Mouse (Mus musculus) granulocyte monocyte progenitor cell, adult 5-6 weeks (primary cell): Measurements from ENCODE around the gene Fjx1. TPM values are rescaled to one million over a fixed set of nuclear protein-coding genes. Genes with fewer than 3 reads are reported as not detected.
A peak's percentile ranks its signal among the peaks of the same experiment; 100 is the strongest.

ENCODE experiments used
- ATAC-seq: replicated peaks from 2 replicates; pipeline ENCODE4 v1.8.0; 2016; ENCODE audit warnings: mild to moderate bottlenecking, moderate TSS enrichment, inconsistent platforms; ENCODE audit not compliant: poor library complexity, severe bottlenecking
- total RNA-seq, 2 experiments: library from RNA; stranded (forward) in 1 of 2; stranded (reverse) in 1 of 2; fragments of 200-712, 200-1000 nt in 1 of 2; fragments of >200 nt in 1 of 2; fragmentation: Nextera tagmentation in 1 of 2; gene quantifications; 2 replicates each; pipeline ENCODE4 v1.2.3; 2014 to 2017

The Fjx1 gene
- total RNA-seq (2014; fragmentation: Nextera tagmentation), result not detected in 2 replicates
- 0.41 TPM in 1 of 2 replicates, not detected in the other for total RNA-seq (2017)

DNA sequence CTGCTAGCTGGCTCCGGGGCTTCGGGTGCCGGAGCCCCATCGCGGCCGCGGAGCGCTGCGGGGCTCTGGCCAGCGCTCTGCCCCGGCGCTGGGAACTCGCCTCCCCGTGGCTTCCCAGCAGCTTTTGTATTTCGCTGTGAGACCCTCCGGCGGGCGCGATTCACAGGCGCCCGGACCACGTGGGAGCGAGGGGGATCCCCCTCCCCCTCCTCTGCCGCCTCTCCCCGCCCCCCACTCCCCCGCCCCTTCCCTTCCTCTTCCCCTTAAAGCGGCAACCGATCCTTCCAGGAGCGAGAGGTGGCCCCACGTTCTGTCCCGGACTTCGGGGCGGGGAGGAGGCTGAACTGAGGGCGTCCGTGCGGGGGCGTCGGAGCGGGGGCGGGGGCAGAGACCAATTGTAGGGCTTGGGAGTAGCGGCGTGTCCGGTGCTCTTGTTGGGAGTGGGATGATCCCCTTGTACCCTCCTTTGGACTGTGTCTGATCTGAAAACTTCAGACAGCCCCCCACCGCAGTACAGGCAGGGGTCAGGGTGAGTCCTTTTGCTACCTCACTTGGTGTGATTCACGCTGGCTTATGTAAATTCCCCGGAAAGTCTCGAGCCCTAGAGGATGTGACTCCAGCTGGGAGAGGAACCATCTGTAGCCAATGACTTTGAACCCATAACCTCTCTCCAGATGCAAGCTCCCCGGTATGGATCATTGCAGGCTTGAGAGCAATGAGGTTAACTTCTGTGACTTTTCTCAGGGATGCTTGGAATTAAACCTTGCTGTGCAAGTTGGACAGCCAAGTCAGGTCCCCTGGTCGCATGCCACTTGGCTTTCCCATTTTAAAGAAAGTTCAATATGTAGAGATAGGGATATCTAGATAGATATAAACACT, at the start of gene Fjx1:
Gene Fjx1 (minus strand): TSS at position 829 of the 879 bp plus-strand sequence.
- 0 out of 2 replicates have a peak, but pooled peaks have one; percentile 8 for ATAC-seq

DNA sequence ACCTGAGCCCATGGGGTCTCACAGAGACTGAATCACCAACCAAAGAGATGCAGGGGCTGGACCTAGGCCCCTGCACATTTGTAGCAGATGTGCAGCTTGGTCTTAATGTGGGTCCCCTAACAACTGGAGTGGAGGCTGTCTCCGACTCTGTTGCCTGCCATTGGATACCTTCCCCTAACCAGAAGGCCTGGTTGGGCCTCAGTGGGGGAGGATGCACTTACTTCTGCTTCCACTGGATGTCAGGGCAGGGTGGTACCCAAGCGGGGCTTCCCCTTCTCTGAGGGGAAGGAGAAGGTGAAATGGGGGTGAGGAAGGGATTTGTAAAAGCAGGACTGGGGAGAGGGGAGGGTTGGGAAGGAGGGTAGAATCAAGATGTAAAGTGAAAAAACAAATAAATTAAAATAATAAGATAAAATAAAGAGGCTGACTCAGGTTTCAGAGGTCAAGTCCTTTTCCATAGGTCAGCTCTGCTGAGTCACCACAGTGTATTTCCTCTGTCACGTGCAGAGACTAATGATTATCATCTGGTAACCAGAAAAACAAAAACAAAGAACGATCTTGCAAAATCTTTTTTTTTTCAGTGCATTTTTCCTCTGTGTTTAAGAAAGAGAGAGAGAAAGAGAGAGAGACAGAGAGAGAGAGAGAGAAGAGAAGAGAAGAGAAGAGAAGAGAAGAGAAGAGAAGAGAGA, 47.8 kb upstream of the Fjx1 start:
- ATAC-seq, result no peak

DNA sequence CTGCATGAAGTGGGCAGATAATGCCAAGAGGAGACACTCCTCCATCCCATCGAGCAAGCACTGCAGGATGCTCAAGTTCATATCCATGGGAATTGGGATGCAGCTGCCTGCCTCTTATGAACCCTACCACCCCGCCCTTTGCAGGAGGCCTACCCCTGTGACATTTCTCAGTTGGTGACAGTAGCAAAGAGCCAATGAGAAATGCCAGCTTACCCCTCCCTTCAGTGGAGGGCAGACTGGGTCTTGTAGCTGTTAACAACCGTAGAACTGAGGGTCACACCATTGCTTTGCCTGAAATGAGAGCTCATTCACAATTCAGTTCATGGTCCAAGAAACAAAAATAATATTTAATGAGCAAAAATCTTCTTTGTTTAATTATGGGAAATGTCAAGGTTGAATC, 28.4 kb upstream of the Fjx1 start:
- ATAC-seq, result no peak

DNA sequence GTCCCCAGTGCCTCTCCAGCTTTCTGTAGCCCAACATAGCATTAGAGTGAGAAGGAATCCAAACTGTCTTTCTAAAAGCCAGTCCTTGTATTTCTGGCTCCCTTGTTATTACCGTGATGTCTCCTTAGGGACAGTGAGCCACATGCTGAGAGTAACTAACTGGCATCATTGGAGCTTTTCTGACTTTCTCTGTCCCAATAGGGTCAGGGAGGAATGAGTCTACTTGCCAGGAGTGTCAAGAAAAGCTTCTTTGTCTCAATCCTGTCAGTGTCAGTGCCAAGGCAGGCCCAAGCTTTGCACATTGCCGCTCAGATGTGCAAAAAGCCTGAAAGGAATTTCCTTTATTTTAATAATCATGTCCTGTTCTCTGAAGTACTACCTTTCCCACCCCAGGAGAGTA, 23.8 kb upstream of the Fjx1 start:
- no peak for ATAC-seq

DNA sequence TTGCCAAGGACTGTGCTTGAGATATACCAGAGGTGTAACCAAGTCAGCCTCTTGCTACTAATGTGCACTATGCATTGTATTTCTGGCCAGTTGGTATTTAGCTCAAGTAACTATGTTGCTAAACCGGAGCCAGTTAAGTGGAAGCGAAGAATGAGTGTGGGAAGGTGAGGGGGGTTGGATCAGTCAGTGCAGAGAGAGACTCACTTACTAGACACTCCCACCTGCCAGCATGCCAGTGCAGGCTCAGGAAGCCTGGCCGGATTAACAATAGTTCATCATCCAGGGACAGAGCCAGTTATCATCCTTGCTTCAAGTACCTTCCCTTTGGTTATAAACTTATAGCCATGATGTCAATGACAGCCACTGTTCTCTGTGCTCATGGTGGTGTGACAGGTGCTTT, 16.3 kb upstream of the Fjx1 start:
- no peak for ATAC-seq

DNA sequence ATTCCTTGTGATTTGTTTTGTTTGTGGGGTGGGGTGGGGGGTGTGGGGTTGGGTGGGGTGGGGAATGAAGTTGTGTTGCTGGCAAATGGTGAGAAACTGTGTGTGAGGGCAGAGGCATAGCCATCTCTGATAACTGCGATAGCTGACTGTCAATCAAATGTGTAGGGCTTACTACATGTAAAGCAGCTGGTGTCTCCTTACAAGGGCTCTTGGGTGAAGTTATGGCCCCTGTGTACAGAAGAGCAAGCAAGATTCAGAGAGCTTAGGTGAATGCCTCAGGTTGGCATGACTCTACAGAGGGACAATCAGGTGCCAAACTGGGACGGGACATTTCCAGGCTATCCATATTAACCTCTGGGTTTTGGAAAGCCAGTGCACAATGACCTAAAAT, 12.0 kb upstream of the Fjx1 start:
- no peak for ATAC-seq

DNA sequence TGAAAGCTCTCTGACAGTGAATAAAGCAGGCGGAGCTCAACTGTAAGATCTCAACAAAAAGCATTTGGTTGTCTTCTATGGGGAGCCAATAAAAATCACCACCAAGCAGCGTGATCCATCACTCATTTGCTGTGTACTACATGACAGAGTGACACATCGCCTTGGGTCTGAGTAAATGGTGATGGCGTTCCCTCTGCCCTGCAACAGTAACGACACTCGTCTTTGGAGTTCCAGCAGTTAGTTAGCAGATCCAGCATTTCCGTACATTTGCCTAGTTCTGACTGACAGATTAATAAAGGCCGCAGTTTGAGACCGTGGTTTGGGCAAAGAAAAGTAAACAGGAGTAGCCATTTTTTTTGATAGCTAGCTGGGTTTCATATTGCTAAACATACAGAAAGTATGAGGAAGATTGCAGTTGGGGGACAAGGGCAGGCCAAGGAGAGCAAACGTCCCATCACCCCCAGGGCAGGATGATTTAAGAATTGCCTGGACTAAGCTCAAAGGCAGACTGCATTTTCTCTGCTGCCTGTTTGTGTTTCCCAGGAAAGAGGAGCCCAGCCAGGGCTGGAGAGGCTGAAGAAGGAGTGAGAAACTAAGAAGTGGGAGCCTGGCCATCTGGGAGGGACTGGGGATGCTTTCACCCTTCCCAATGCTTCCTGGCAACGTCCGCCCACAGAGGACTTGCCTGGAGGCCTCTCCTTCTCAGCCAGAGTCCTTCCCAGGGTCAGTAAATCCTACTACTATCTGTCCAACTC, 11.5 kb upstream of the Fjx1 start:
- ATAC-seq, result no peak

DNA sequence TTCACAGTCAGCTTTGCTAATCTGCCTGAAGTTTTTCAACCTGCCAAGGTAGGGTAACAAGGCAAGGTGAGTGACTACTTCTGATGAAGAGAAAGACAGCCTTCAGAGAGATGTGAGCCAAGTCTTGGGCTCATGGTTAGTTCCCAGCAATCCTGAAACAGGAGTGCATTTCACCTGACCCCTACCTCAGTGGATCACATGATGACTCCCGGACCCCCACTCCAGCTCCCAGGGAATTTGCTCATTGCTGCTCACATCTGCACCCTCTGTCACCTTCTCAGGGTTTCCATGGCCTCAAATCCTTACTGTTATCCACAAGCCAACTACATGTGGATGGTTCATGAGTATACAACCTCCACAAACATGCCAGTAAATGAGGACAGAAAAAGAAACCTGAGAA, 9.2 kb upstream of the Fjx1 start:
- no peak for ATAC-seq

DNA sequence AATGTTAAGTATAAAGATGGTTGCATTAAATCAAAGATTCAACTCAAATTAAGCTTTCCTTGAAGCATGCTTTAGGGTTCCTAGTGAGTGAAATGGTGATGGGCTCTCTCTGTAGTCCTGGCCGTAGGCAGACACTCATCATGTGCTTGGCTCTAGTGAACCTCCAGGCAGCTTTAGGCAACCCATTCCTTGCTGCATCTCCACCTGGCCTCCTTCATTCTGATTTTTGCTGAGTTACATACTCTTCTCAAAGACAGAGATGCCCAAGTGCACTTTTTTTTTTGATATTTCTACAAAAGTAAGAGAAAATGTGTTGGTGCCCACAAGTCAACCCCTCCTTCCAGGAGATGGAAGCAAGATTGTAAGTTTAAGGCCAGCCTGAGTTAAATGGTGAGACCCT, 2.8 kb upstream of the Fjx1 start:
- no peak for ATAC-seq

DNA sequence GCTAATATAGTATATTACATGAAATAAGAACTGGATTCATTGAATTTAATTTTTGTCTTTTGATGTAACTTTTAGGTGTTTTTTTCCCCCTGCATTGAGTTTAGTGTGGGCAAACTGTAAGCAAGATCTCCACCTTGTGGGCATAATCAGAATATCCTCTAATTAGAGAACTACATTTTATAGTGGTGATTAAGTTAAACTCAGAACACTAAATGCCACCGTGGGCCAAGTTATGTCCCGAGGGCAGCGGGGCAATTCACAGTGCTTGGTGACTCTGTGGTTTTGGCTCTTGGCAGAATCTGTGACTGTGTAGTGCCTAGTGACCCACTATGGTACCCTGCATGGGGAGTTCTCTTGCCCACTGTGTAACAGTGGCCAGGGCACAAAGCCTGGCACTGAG, 1.1 kb upstream of the Fjx1 start:
- ATAC-seq, result no peak

DNA sequence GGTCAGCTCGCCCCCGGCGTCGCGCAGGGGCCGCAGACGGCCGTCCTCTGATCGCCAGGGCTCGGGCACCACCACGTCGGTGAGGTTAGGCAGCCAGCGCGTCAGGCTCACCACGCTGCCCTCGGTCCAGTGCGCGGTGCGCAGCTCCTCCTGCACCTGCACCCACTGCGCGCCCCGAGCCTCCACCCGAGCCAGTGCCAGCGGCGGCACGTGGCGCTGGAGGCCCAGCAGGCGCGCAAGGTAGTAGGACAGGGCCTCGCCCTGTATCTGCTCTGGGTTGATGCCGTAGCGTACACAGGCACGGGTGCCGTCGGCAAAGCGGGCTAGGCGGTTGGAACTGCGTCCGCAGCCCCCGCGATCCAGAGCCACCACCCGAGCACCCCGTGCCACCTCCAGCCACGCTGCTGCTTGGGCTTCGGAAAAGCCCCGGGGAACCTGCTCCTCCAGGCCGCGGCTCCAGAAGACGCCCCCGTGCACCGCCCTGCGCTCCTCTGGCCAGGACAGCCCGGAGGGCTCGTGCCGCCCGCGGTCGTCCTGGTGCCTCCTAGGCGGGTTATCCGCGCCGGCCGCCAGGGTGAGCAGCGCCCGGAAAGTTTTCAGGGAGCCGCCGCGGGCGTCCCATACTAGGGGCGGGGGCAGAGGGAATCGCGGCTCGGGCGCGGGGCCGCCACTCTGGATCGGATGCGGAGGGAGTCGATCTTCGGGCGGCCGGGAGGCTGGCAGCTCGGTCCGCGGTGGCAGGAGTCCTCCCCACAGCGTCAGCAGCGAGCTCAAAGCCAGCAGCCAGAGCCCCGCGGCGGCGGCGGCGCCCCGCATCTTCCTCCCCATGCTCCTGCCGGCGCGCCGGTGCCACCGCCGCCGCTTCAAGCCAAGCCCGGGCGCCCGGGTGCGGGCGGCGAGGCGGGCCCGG, 1.3 kb downstream of the Fjx1 start:
- peak; percentile 37 for ATAC-seq

DNA sequence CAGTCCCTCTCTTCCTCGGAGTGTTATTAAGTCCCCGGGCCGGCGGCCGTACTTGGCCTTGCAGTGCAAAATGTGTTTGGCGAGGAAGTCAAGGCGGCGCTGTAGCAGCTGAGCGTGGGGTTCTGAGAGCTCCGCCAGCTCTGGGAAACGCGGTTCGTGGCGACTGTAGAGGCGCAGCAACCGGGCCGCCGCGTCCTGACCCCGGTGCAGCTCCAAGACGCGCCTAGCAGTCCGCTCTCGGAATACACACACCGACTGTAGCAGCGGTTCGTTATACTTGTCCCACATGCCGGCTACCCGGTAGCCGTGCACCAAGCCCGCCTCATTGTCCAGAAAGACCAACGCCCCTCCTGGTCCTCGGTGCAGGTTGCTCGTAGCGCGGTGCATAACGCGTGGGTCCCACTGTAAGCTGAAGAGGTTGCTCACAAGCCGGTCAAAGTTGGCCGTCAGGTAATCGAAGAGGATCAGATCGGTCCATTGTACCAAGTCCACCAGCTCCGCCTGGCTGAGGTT, 2.0 kb downstream of the Fjx1 start:
- peak; percentile 24; the same call in 1 of the 2 replicates for ATAC-seq

DNA sequence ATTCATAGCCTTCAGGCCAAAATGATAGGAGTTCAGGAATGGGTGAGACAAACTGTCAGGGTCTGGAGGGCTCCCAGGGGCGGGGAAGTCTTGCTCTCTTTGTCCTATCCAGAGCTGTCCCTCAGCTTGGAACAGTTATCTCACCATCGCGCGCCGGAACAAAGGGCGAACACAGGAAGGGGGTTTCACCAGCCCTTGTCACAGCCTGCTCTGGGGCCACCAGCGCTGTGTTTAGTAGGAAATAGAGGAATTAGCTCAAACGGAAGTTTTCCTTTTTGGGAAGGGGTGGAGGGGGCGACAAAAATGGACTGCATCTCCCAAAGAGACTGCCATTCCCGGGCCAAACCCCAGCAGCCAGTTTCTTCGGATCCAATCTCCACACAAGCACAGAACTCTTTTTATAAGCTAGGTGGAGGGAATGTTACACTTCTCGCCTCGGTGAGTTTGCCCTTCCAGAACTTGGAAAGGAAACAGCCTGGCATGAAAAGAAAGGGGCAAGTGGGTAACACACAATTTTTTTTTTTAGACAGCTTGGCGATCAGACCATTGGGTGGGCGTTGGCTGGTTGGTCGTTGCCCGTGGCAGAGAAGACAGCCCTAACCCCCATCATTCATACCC, 2.6 kb downstream of the Fjx1 start:
- peak; percentile 17; the same call in 1 of the 2 replicates for ATAC-seq

DNA sequence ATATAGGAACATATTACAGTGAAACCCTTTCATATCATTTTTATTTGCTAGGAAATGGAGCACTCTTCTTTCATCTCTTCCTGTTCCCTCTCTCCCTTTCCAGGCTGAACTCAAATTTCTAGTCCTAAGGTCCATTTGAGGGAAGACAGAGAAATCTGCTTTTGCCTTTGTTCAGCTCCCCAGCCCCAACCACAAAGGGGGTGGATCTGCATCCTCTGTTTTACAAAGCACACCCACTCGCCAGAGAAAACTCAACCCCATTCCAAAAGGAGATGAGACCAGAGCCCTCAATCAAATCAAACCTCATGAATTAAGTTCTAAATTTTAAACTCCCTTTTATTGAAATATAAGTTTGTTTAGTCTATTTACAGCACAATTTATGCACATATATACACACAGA, 3.2 kb downstream of the Fjx1 start:
- ATAC-seq, result no peak

DNA sequence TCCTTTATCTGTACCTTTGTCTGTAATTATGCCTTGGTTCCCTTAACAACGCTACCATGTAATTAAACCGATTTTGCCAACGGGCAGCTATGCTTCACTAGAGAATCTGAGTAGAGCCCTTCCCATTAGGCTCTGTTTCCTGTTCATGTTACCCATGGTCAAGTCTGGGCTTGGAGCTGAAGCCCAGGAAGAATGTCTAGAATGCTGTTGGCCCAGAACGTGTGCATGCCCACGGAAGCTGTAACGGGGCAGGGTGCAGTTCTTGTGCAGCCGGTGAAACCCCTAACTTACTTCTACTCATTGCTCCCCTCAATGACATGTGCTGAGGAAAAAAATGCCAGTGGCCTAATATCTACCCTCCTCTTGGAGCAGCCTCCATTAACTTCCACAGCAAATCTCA, 4.5 kb downstream of the Fjx1 start:
- no peak for ATAC-seq

DNA sequence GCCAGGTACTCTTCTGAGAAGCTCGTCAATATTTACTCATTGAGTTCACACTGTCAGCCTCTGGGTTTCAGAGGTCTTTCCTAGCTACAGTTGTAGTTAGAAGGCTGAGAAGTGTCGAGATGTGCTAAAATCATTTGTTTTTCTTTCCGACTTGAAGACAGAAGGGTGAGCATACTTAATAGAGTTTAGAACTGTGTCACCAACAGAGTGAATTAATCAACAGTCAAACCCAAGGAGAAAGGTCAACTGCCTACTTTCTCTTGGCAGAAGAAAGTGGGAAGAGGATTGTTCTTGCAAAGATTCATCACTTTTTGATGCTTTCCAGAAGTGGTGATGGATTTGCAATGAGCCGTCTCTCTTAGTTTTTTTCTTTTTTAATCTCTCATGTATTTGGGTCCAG, 5.4 kb downstream of the Fjx1 start:
- no peak for ATAC-seq

DNA sequence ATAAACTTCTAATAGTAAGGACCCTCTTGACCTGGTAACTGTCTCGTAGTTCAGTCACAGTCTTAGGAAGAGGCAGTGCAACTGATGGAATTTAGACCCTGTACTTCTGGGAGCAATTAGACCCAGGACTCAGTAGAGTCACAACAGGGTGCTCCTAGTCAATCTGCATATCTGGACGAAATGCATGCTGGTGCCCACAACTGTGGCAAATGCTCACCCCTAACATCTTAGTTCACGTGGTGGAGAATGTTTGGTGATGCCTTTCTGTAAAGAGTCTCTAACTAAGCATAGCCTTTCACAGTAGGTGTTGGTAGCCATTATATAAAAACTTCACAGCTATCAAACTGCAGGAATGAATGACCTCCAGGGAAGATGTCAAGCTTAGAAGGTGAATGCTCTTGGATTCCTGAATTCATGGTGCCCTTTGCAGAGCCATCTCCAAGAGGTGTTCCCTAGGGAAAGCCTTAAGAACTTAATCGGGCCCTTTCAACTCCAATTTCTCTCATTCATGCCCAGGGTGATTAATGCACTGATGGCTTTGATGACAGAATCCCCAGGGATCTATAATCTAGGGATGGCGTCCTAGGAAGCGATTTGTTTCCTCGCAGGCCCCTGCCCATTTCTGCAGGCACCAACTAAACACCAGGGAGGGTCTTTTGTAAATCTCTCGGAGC, 14.8 kb downstream of the Fjx1 start:
- no peak for ATAC-seq

DNA sequence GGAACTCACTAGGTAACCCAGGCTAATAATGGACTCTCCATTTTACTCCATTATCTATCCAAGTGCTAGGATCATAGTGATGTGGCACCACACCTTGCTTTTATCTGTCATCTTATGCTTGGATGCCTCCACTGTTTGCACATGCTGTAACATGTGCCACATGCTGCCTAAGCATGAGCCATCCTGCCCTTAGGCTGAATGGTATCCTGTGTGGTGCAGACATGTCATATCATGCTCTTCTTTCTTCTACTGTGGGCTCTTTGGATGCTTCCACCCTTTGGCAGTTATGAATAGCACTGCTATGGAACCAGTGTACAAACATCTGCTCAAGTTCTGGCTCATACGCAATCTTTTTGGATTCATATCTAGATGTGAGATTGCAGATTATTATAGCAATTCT, 18.4 kb downstream of the Fjx1 start:
- no peak for ATAC-seq

DNA sequence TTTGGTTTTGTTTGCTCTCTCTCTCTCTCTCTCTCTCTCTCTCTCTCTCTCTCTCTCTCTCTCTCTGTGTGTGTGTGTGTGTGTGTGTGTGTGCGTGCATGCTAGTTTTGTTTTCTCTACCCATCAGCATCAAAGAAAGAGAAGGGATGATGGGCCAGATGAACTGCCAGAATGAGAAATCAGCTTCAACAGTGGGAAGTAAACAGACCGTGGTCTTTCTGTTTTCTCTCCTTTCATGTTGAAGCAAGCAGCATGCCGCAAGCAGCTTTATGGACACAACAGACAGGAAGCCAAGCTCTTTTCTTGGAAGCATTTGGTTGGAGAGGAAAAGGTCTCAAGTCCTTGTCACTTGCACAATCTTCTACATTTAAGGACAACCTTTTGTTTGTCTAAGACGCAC, 21.2 kb downstream of the Fjx1 start:
- no peak for ATAC-seq
